14 mouse cellular contexts compared by ENCODE assay signal in genomic region chr19:47354456-47354855, GRCm38 (mm10).
DNase-seq lines count a peak whose midpoint lies in the region; ATAC-seq and TF ChIP-seq lines count a peak whose summit lies in the region.
"Had no signal": no experiment of that assay in that cellular context is flagged by ENCODE, and none has a peak within 500 bp of the region (broad histone marks: within the 10 kb centered on the region; RNA-seq: fewer than 3 reads in every experiment).

No protein-coding gene starts in this region.

- intact Hi-C loops in gastrocnemius, postnatal 36 days (cut with DNase I): loop anchor here (10.0 kb wide), 1 partner anchor 440 kb away; no protein-coding TSS in a partner anchor
- intact Hi-C loops in heart, postnatal 14 days (cut with DNase I): loop anchor here (10.0 kb wide), 1 partner anchor 470 kb away; no protein-coding TSS in a partner anchor

- H3K9ac ChIP-seq in forebrain, embryonic 11.5 days (ENCODE audit: low read length): peak overlapping the region; percentile 27; the same call in 1 of the 2 replicates
- no peak overlapping the region for H3K9ac ChIP-seq in hindbrain, embryonic 14.5 days
- H3K9ac ChIP-seq in midbrain, embryonic 16.5 days (ENCODE audit: low read depth, low read length): no peak overlapping the region
- H3K9ac ChIP-seq: liver, embryonic 14.5 days; stomach, embryonic 15.5 days had no signal

- no peak for TF ChIP-seq CTCF in brain, embryonic 14.5 days (IDR thresholded peaks at IDR 0.05; ENCODE audit: borderline replicate concordance, extremely low read depth, insufficient read depth, insufficient read length)

- no peaks in the 10 kb centered on the region for H3K27me3 ChIP-seq in forebrain, embryonic 11.5 days (ENCODE audit: control insufficient read depth, insufficient read depth, low read length)
- no peaks in the 10 kb centered on the region for H3K27me3 ChIP-seq in hindbrain, embryonic 14.5 days (ENCODE audit: control insufficient read depth, insufficient read depth, low read length)
- H3K27me3 ChIP-seq in midbrain, embryonic 16.5 days (ENCODE audit: control insufficient read depth, insufficient read depth, low read depth, low read length): no peaks in the 10 kb centered on the region
- H3K27me3 ChIP-seq: CH12.LX; Patski; stomach, embryonic 15.5 days had no signal

- TF ChIP-seq POLR2A in brain, embryonic 14.5 days (IDR thresholded peaks at IDR 0.05; ENCODE audit: borderline replicate concordance, extremely low read depth, insufficient read depth, insufficient read length, poor library complexity, severe bottlenecking): no peak

- H3K9me3 ChIP-seq in forebrain, embryonic 11.5 days (ENCODE audit: control insufficient read depth, low read length): no peaks in the 10 kb centered on the region
- H3K9me3 ChIP-seq in hindbrain, embryonic 14.5 days (ENCODE audit: control insufficient read depth, low read length): no peaks in the 10 kb centered on the region
- H3K9me3 ChIP-seq in midbrain, embryonic 16.5 days (replicated peaks; ENCODE audit: control insufficient read depth, low read length, poor library complexity, severe bottlenecking): no peaks in the 10 kb centered on the region
- H3K9me3 ChIP-seq: limb, embryonic 10.5 days; stomach, embryonic 15.5 days had no signal

- no peak overlapping the region for H3K4me2 ChIP-seq in forebrain, embryonic 11.5 days (ENCODE audit: low read depth, low read length, severe bottlenecking)
- no peak overlapping the region for H3K4me2 ChIP-seq in hindbrain, embryonic 14.5 days (replicated peaks)
- H3K4me2 ChIP-seq in midbrain, embryonic 16.5 days (ENCODE audit: low read length): no peak overlapping the region
- H3K4me2 ChIP-seq: stomach, embryonic 15.5 days had no signal

- no peaks in the 10 kb centered on the region for H3K36me3 ChIP-seq in forebrain, embryonic 11.5 days (ENCODE audit: control insufficient read depth, insufficient read depth, low read length)
- no peaks in the 10 kb centered on the region for H3K36me3 ChIP-seq in hindbrain, embryonic 14.5 days (replicated peaks; ENCODE audit: control insufficient read depth, insufficient read depth)
- no peaks in the 10 kb centered on the region for H3K36me3 ChIP-seq in midbrain, embryonic 16.5 days (ENCODE audit: control insufficient read depth, insufficient read depth, low read length)
- H3K36me3 ChIP-seq: stomach, embryonic 15.5 days had no signal

- H3K4me3 ChIP-seq in forebrain, embryonic 11.5 days (ENCODE audit: low read depth, low read length): no peak overlapping the region
- H3K4me3 ChIP-seq in hindbrain, embryonic 14.5 days (replicated peaks; ENCODE audit: low read length): no peak overlapping the region
- H3K4me3 ChIP-seq in midbrain, embryonic 16.5 days (ENCODE audit: low read depth, low read length): no peak overlapping the region
- H3K4me3 ChIP-seq: limb, embryonic 10.5 days; stomach, embryonic 15.5 days had no signal

- H3K4me1 ChIP-seq in forebrain, embryonic 11.5 days (replicated peaks; ENCODE audit: control insufficient read depth, insufficient read depth, low read length): peaks cover 9% of the 10 kb centered on the region; the same call in 1 of the 2 replicates
- peaks cover 7% of the 10 kb centered on the region; the same call in 1 of the 2 replicates for H3K4me1 ChIP-seq in hindbrain, embryonic 14.5 days (replicated peaks; ENCODE audit: control insufficient read depth, insufficient read depth, low read length)
- H3K4me1 ChIP-seq in midbrain, embryonic 16.5 days (ENCODE audit: control insufficient read depth, insufficient read depth, low read length): no peaks in the 10 kb centered on the region

- WGBS in forebrain, embryonic 11.5 days: 33% methylated on average over 8 of the region's 8 CpGs
- WGBS in hindbrain, embryonic 14.5 days: 24% methylated on average over 8 of the region's 8 CpGs
- 22% methylated on average over 8 of the region's 8 CpGs for WGBS in midbrain, embryonic 16.5 days

- peak; percentile 64 for ATAC-seq in forebrain, embryonic 11.5 days (replicated peaks; ENCODE audit: low FRiP score)
- peak; percentile 63 for ATAC-seq in hindbrain, embryonic 14.5 days (ENCODE audit: low FRiP score)
- peak; percentile 70 for ATAC-seq in midbrain, embryonic 16.5 days
- ATAC-seq: Patski had no signal

- peak; percentile 93 for DNase-seq in brain, embryonic 14.5 days (ENCODE audit: low read depth)
- DNase-seq in forebrain, embryonic 11.5 days (ENCODE audit: low spot score): peak; percentile 72
- peak; percentile 68 for DNase-seq in hindbrain, embryonic 14.5 days (ENCODE audit: low spot score)
- no peak for DNase-seq in gastrocnemius, postnatal 36 days
- no peak for DNase-seq in lung, postnatal 25 days (ENCODE audit: low spot score)
- no peak for DNase-seq in heart, postnatal 14 days
- DNase-seq: cerebellum, postnatal 36 days; layer of hippocampus, adult 9-11 months had no signal

- H3K27ac ChIP-seq in forebrain, embryonic 11.5 days (ENCODE audit: low read depth, low read length): peak overlapping the region; percentile 50; the same call in 1 of the 2 replicates
- no peak overlapping the region for H3K27ac ChIP-seq in hindbrain, embryonic 14.5 days
- H3K27ac ChIP-seq in midbrain, embryonic 16.5 days (ENCODE audit: low read length): no peak overlapping the region
- H3K27ac ChIP-seq: liver, embryonic 14.5 days; stomach, embryonic 15.5 days had no signal

Comparison
In these comparisons a context has a peak if more than half of its experiments do, and no peak if none do; other contexts are left out.
1. DNase-seq: peak in brain, embryonic 14.5 days (single experiment), forebrain, embryonic 11.5 days (single experiment) and hindbrain, embryonic 14.5 days (single experiment); none in gastrocnemius, postnatal 36 days (0 of 2), lung, postnatal 25 days (single experiment) and heart, postnatal 14 days (0 of 2).
2. Peak in every context shown above with its lines, with median percentiles within 50 percentile points of each other: ATAC-seq.